Mouse (Mus musculus) embryonic facial prominence, embryonic 11.5 days (tissue): ENCODE results near the gene Axin2. TPM values are rescaled to one million over a fixed set of nuclear protein-coding genes. Genes with fewer than 3 reads are reported as not detected.
A peak's percentile ranks its signal among the peaks of the same experiment; 100 is the strongest.

Source experiments
- ATAC-seq: fragments of 200-750 bp; cut with Nextera tagmentation; replicated peaks from 2 replicates; pipeline ENCODE4 v1.8.0; 2017; ENCODE audit warnings: low read depth; ENCODE audit not compliant: insufficient number of reproducible peaks, low FRiP score, low TSS enrichment
- DNase-seq: peaks from one replicate; pipeline ENCODE4 v3.0.0-alpha.2; 2015; ENCODE audit warnings: low spot score
- H3K27ac ChIP-seq: fragments of 300-500 bp; sonication (generic); replicated peaks from 2 replicates; pipeline ENCODE4 v1.5.1; 2014; ENCODE audit warnings: mild to moderate bottlenecking, low read depth, low read length, control low read depth
- H3K27me3 ChIP-seq: fragments of 300-500 bp; sonication (generic); 2 replicates; pipeline ENCODE4 v1.6.1; 2014; ENCODE audit warnings: mild to moderate bottlenecking, low read length, moderate library complexity, mixed read lengths; ENCODE audit not compliant: control insufficient read depth, insufficient read depth
- H3K36me3 ChIP-seq: fragments of 300-500 bp; sonication (generic); replicated peaks from 2 replicates; pipeline ENCODE4 v1.6.1; 2014; ENCODE audit warnings: low read depth, mild to moderate bottlenecking, low read length, moderate library complexity, mixed read lengths; ENCODE audit not compliant: control insufficient read depth, insufficient read depth
- H3K4me1 ChIP-seq: fragments of 300-500 bp; sonication (generic); 2 replicates; pipeline ENCODE4 v1.6.1; 2014; ENCODE audit warnings: low read length, mixed read lengths; ENCODE audit not compliant: control insufficient read depth, insufficient read depth
- H3K4me2 ChIP-seq: fragments of 300-500 bp; sonication (generic); 2 replicates; pipeline ENCODE4 v1.6.1; 2014; ENCODE audit warnings: low read depth, mild to moderate bottlenecking, control low read depth, low read length, moderate library complexity
- H3K4me3 ChIP-seq: fragments of 300-500 bp; sonication (generic); 2 replicates; pipeline ENCODE4 v1.5.1; 2014; ENCODE audit warnings: low read depth, low read length, control low read depth
- H3K9ac ChIP-seq: fragments of 300-500 bp; sonication (generic); replicated peaks from 2 replicates; pipeline ENCODE4 v1.6.1; 2014; ENCODE audit warnings: mild to moderate bottlenecking, control low read depth, low read length
- H3K9me3 ChIP-seq: fragments of 300-500 bp; sonication (generic); replicated peaks from 2 replicates; pipeline ENCODE4 v1.6.1; 2016; ENCODE audit warnings: mild to moderate bottlenecking, low read length, inconsistent platforms, mixed read lengths; ENCODE audit not compliant: control insufficient read depth
- WGBS: fragments of 180-500 bp; shearing (Covaris S2); extraction: QIAGEN DNeasy Blood & Tissue Kit; methylation state at CpG from one replicate; pipeline ENCODE4 v1.1.7; 2014; 5-methylcytosine and 5-hydroxymethylcytosine counted together
- polyA plus RNA-seq: library from polyadenylated mRNA; unstranded; fragments of >200 nt; fragmentation: Nextera tagmentation; extraction: Ambion mirVana; gene quantifications from 2 replicates; pipeline ENCODE4 v1.2.1, GENCODE M21; 2014

Gene Axin2
- polyA plus RNA-seq, 1 experiment from 2014 or later: 15.9 TPM

DNA sequence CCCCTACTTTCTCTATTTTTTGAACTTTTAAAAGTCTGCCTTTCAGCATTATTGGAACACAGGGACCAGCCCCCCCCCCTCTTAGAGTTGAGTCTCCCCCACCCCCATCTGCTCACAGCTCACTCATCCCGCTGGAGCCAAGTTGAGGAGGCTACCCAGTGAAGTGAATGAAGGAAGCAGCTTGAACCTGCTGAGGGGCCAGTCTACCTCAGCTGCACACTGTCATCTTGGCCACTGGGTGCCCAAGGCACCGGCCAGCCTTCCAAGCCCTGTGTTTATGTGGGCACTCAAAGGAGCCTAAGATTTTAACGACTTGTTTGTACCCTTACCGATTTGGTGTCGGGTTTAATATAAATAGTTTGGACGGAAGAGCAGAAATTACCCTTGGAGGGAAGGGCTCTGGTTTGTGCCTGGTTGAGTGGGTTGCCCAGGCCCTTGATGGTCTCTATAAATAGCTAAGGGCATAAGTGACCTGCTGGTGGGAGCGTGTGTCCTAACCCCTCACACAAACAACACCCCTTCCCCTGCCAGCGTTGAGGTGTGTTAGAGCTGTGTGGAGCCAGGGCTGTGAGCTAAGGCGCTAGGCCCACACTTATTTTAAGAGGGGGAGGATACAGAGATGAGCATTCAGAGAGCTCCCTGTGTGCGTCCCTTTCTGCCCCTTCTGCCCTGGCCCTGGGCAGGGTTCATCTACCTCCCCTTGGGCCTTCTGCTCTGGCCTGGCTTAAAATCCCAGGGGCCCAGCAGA, 6.4 kb downstream of the Axin2 start:
- Histone ChIP-seq H3K27ac (no peak overlapping the region), H3K4me1 (peaks cover 32% of the 10 kb centered on the region), H3K9me3 (no peaks in the 10 kb centered on the region), H3K9ac (peak overlapping the region; percentile 47), H3K4me3 (peak overlapping the region; percentile 91), H3K27me3 (no peaks in the 10 kb centered on the region), H3K36me3 (peaks cover 2% of the 10 kb centered on the region), H3K4me2 (peak overlapping the region; percentile 50)
- no peak for ATAC-seq
- WGBS: 40% methylated on average over 10 of the region's 10 CpGs
- DNase-seq: no peak

DNA sequence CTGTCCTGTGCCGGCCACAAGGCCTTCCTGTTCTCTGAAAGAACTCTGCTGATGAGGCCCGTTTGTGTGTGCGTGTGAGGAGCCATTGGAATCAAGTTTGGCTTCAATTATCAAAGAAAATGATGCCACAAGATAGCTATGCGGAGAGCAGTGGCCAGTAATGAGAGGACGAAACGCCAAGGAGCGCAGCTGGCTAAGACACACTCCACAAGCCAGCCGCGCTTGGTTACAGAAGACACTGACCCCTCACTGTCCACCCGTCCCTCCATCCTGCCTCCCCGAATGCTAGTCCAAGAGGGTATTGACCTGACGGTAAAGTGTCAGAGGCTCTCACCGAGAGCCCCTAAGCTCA, 6.9 kb downstream of the Axin2 start:
- peak overlapping the region; percentile 50 for H3K4me2 ChIP-seq
- H3K36me3 ChIP-seq: peaks cover 2% of the 10 kb centered on the region
- H3K4me3 ChIP-seq: peak overlapping the region; percentile 91
- DNase-seq: no peak
- H3K4me1 ChIP-seq: peaks cover 32% of the 10 kb centered on the region
- peak overlapping the region; percentile 47 for H3K9ac ChIP-seq
- no peak for ATAC-seq
- H3K27ac ChIP-seq: no peak overlapping the region
- H3K9me3 ChIP-seq: no peaks in the 10 kb centered on the region
- H3K27me3 ChIP-seq: no peaks in the 10 kb centered on the region
- WGBS: 15% methylated on average over 13 of the region's 13 CpGs

DNA sequence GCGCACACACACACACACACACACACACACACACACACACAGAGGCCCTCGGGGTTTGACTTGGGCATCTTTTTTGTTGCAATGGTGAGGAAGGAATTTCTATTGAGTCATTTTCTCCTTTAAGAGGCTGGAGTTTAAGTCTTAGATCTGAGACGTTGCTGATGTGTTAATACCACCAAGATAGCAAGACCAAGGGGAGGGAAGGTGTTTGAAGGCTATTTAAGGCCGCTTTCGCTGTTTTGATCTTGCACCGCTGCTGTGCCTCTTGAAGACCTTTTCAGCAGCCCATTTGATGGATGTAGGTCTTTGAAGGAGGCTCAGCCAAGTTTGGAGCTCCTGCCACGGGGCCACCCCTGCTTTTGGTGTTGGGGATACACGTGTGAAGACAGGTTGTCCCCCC, 7.9 kb downstream of the Axin2 start:
- peaks cover 9% of the 10 kb centered on the region for H3K36me3 ChIP-seq
- 57% methylated on average over 8 of the region's 8 CpGs for WGBS
- no peak overlapping the region for H3K9ac ChIP-seq
- peaks cover 32% of the 10 kb centered on the region for H3K4me1 ChIP-seq
- no peak for DNase-seq
- no peak overlapping the region for H3K4me3 ChIP-seq
- H3K27ac ChIP-seq: no peak overlapping the region
- peak overlapping the region; percentile 32 for H3K4me2 ChIP-seq
- H3K27me3 ChIP-seq: no peaks in the 10 kb centered on the region
- no peaks in the 10 kb centered on the region for H3K9me3 ChIP-seq
- ATAC-seq: no peak

DNA sequence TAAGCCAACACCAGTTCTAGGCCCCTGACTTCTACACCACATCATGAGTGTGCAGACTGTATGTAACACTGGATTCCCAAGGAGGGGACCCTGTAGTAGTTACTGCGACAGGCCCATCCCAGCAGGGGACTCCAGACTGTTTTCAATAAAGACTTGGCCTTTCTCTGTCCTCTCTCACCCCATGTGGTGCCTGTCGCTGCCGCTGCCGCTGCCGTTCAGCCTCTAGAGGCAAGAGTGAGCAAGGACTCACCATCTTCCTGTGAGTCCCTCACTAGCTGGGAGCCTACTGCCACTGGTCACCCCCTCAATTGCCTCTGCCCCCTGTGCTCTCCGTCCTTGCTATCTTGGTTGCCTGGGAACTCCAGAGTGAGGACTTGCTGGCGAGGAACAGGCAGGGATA, 8.6 kb downstream of the Axin2 start:
- Histone ChIP-seq H3K4me3 (0 out of 2 replicates have a peak overlapping the region, but pooled peaks have one; percentile 1), H3K4me2 (peak overlapping the region; percentile 22; the same call in 1 of the 2 replicates), H3K9me3 (no peaks in the 10 kb centered on the region), H3K27ac (no peak overlapping the region), H3K4me1 (peaks cover 32% of the 10 kb centered on the region), H3K27me3 (no peaks in the 10 kb centered on the region), H3K9ac (no peak overlapping the region), H3K36me3 (peaks cover 9% of the 10 kb centered on the region)
- WGBS: 18% methylated on average over 7 of the region's 7 CpGs
- DNase-seq (no peak), ATAC-seq (no peak)

DNA sequence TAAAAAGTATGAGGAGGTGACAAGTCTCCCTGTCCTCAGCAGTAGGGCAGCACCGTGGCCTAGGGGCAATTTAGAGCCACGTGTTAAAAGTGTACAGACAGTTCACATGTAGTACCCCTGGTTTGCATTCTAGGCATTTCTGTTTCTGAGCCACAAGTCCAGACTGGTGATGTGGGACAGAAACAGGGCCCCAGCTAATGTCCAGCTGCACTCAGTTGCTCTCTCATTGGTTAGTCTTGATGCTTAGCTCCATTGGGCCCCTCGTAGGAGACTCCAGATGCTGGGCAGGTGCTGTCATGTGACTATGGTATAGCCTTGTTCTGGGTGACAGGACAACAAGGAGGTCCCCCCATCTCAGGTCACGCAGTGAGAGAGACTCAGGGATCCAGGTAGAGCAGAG, 9.0 kb downstream of the Axin2 start:
- H3K4me3 ChIP-seq: 0 out of 2 replicates have a peak overlapping the region, but pooled peaks have one; percentile 6
- peaks cover 9% of the 10 kb centered on the region for H3K36me3 ChIP-seq
- WGBS: 45% methylated on average over 4 of the region's 4 CpGs

DNA sequence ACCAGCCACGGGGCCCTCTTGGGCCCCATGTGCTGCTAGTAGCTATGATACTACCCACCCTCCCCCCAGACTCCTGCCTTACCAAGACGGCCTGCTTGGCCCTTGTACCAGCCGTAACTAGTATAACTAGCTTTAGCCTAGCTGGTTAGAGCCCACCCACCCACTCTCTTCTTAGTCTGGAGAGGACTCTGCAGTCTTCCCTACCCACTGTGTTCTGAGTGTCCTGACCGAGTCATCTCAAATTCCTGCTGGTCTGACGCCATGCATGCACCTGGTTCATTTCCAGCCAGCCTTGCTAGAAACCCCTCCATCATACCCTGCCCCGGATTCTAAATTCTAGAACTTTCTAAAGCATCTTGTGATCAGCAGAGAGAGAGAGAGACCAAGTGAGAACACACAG, 9.6 kb downstream of the Axin2 start:
- DNase-seq: no peak
- ATAC-seq: no peak
- Histone ChIP-seq H3K9ac (no peak overlapping the region), H3K4me1 (peaks cover 32% of the 10 kb centered on the region), H3K27ac (no peak overlapping the region), H3K4me2 (no peak overlapping the region), H3K4me3 (no peak overlapping the region), H3K36me3 (peaks cover 9% of the 10 kb centered on the region), H3K9me3 (no peaks in the 10 kb centered on the region), H3K27me3 (no peaks in the 10 kb centered on the region)
- WGBS: 67% methylated on average over 6 of the region's 6 CpGs

More for the DNA sequence above, 9.0 kb downstream of the Axin2 start:
- Histone ChIP-seq H3K27ac (no peak overlapping the region), H3K9me3 (no peaks in the 10 kb centered on the region), H3K4me2 (peak overlapping the region; percentile 22; the same call in 1 of the 2 replicates), H3K4me1 (peaks cover 32% of the 10 kb centered on the region), H3K27me3 (no peaks in the 10 kb centered on the region), H3K9ac (no peak overlapping the region)
- DNase-seq (no peak), ATAC-seq (no peak)

DNA sequence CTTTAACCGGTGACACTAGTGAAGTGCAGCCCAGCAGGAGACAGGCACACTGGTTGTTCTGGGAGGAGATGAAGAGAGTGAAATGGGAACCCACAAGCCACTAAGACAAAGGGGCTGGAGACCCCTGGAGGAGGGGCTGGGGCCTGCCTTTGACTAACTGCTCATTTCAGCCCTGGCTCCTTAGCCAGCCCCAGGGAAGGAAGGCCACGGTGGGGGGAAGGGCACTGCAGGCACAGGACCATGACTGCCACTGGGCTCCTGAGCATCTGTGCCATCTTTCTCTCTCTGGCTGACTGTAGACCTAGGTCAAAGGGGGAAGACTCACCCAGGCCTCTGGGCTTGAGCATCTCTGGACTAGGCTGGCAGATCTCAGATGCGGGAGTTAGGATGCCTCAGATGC, 10.5 kb downstream of the Axin2 start:
- no peaks in the 10 kb centered on the region for H3K9me3 ChIP-seq
- H3K4me1 ChIP-seq: peaks cover 29% of the 10 kb centered on the region
- ATAC-seq (no peak), DNase-seq (no peak)
- WGBS: 27% methylated on average over 2 of the region's 3 CpGs
- H3K4me2 ChIP-seq: no peak overlapping the region
- H3K9ac ChIP-seq: no peak overlapping the region
- H3K36me3 ChIP-seq: peaks cover 9% of the 10 kb centered on the region
- H3K27me3 ChIP-seq: no peaks in the 10 kb centered on the region
- no peak overlapping the region for H3K4me3 ChIP-seq
- H3K27ac ChIP-seq: no peak overlapping the region

DNA sequence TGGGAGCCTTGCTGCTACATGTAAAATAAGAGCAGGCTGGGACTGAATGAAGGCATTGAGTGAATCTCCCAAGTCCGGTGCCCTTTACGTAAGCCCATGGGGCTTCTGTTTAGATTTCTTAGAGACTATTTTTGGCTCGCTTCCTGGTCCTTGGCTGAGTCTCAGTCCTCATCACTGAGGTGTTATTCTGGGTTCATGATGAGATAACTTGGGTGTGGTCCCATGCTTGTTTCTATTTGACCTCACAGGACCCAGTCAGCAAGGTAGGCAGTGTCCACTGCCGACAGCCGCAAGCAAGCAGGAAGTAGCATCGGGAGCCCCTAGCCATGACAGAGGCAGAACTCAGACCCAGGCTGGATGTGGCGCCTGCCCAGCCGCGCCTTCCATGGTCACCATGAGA, 13.7 kb downstream of the Axin2 start:
- no peak for DNase-seq
- 78% methylated on average over 9 of the region's 9 CpGs for WGBS

More for the DNA sequence above, 13.7 kb downstream of the Axin2 start:
- Histone ChIP-seq H3K4me3 (no peak overlapping the region), H3K27me3 (no peaks in the 10 kb centered on the region), H3K9ac (no peak overlapping the region), H3K36me3 (peaks cover 14% of the 10 kb centered on the region), H3K4me2 (no peak overlapping the region), H3K27ac (no peak overlapping the region), H3K9me3 (no peaks in the 10 kb centered on the region), H3K4me1 (peaks cover 12% of the 10 kb centered on the region)
- ATAC-seq: no peak
